Mouse (Mus musculus): ENCODE data around the gene Itga5. TPM values are rescaled to one million over a fixed set of nuclear protein-coding genes. Genes with fewer than 3 reads are reported as not detected.
"Not testable (repeated sequence)": the region's sequence is repeated elsewhere in the genome, so short reads cannot be mapped to it uniquely, and the experiment has no call there.

Gene Itga5
- polyA plus RNA-seq (2015; fragmentation: Nextera tagmentation; extraction: Ambion mirVana): 38.8 and 42.3 TPM in 2 replicates

GRCm38 (mm10) chr15:103366376-103367149, at the start of gene Itga5:
Itga5 (minus strand) TSS chr15:103366763.
- Histone ChIP-seq H3K36me3 (ENCODE audit: control insufficient read depth, insufficient read depth, low read length) (no peaks in the 10 kb centered on the region), H3K27ac (ENCODE audit: low read length) (peak within 1 kb of the TSS; percentile 78), H3K4me2 (ENCODE audit: low read depth, low read length) (peak within 1 kb of the TSS; percentile 86), H3K27me3 (ENCODE audit: control insufficient read depth, insufficient read depth, low read depth, low read length) (no peaks in the 10 kb centered on the region), H3K4me1 (replicated peaks; ENCODE audit: control insufficient read depth, insufficient read depth, low read length) (peaks cover 16% of the 10 kb centered on the region; the same call in 1 of the 2 replicates), H3K9me3 (ENCODE audit: control insufficient read depth, low read length) (no peaks in the 10 kb centered on the region), H3K9ac (ENCODE audit: low read length) (peak within 1 kb of the TSS; percentile 94), H3K4me3 (ENCODE audit: low read length) (peak within 1 kb of the TSS; percentile 85)
- WGBS: under 1% methylated on average over 48 of the region's 51 CpGs
- ATAC-seq (ENCODE audit: low read depth): peak; percentile 86

- not testable (repeated sequence) for H3K27me3 ChIP-seq (ENCODE audit: control insufficient read depth, insufficient read depth, low read depth, low read length); ATAC-seq (ENCODE audit: low read depth); H3K4me1 ChIP-seq (replicated peaks; ENCODE audit: control insufficient read depth, insufficient read depth, low read length); H3K9ac ChIP-seq (ENCODE audit: low read length); H3K36me3 ChIP-seq (ENCODE audit: control insufficient read depth, insufficient read depth, low read length); H3K27ac ChIP-seq (ENCODE audit: low read length); H3K4me2 ChIP-seq (ENCODE audit: low read depth, low read length); H3K4me3 ChIP-seq (ENCODE audit: low read length); H3K9me3 ChIP-seq (ENCODE audit: control insufficient read depth, low read length)
- 82% methylated on average over 2 of the region's 3 CpGs for WGBS
These were observed 39.0 kb upstream of the Itga5 start for GRCm38 (mm10) chr15:103405586-103405985.

DNA sequence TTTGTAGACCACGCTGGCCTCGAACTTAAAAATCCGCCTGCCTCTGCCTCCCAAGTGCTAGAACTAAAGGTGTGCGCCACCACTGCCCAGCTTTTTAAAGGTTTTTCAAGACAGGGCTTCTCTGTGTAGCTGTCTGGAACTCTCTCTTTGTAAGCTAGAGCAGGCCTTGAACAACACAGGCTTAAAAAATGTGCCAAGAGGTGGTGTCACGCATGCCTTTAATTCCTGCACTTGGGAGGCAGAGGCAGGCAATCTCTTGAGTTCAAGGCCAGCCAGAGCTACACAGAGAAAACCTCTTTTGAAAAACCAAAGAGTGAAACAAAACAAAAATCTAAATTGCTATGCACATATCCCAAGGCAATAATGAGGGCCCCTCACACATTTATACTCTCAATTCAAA, 34.8 kb upstream of the Itga5 start:
- H3K27me3 ChIP-seq (ENCODE audit: control insufficient read depth, insufficient read depth, low read depth, low read length): no peaks in the 10 kb centered on the region
- no peak overlapping the region for H3K4me3 ChIP-seq (ENCODE audit: low read length)
- no peak overlapping the region for H3K27ac ChIP-seq (ENCODE audit: low read length)
- ATAC-seq (ENCODE audit: low read depth): no peak
- H3K36me3 ChIP-seq (ENCODE audit: control insufficient read depth, insufficient read depth, low read length): no peaks in the 10 kb centered on the region
- no peaks in the 10 kb centered on the region for H3K9me3 ChIP-seq (ENCODE audit: control insufficient read depth, low read length)
- 92% methylated on average over 5 of the region's 5 CpGs for WGBS
- H3K4me1 ChIP-seq (replicated peaks; ENCODE audit: control insufficient read depth, insufficient read depth, low read length): no peaks in the 10 kb centered on the region
- H3K4me2 ChIP-seq (ENCODE audit: low read depth, low read length): no peak overlapping the region
- no peak overlapping the region for H3K9ac ChIP-seq (ENCODE audit: low read length)

DNA sequence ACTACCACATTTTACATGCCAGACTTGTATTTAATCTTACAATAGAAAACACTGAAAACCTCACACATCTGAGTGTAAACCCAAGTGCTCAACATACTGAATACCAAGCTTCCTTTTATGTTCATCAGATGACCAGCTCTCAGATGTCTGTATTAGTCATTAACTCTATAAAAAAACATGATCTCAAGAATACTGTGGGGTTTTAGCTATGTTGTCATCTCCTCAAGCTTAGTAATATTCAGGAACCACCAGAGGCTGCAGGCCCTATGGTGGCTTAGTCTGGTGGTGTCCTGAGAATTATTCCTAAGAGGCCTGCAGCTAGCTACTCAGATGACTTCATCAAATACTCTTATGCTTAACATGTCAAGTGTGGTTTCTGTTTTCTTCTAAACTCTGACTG, 27.0 kb upstream of the Itga5 start:
- no peaks in the 10 kb centered on the region for H3K36me3 ChIP-seq (ENCODE audit: control insufficient read depth, insufficient read depth, low read length)
- H3K27ac ChIP-seq (ENCODE audit: low read length): no peak overlapping the region
- no peaks in the 10 kb centered on the region for H3K27me3 ChIP-seq (ENCODE audit: control insufficient read depth, insufficient read depth, low read depth, low read length)
- H3K9me3 ChIP-seq (ENCODE audit: control insufficient read depth, low read length): no peaks in the 10 kb centered on the region
- no peak overlapping the region for H3K4me3 ChIP-seq (ENCODE audit: low read length)
- ATAC-seq (ENCODE audit: low read depth): no peak
- H3K4me2 ChIP-seq (ENCODE audit: low read depth, low read length): no peak overlapping the region
- H3K9ac ChIP-seq (ENCODE audit: low read length): no peak overlapping the region
- no peaks in the 10 kb centered on the region for H3K4me1 ChIP-seq (replicated peaks; ENCODE audit: control insufficient read depth, insufficient read depth, low read length)

- Histone ChIP-seq H3K9me3 (ENCODE audit: control insufficient read depth, low read length) (no peaks in the 10 kb centered on the region), H3K27ac (ENCODE audit: low read length) (no peak overlapping the region), H3K36me3 (ENCODE audit: control insufficient read depth, insufficient read depth, low read length) (no peaks in the 10 kb centered on the region)
These were observed 22.1 kb upstream of the Itga5 start for GRCm38 (mm10) chr15:103388556-103389145.

DNA sequence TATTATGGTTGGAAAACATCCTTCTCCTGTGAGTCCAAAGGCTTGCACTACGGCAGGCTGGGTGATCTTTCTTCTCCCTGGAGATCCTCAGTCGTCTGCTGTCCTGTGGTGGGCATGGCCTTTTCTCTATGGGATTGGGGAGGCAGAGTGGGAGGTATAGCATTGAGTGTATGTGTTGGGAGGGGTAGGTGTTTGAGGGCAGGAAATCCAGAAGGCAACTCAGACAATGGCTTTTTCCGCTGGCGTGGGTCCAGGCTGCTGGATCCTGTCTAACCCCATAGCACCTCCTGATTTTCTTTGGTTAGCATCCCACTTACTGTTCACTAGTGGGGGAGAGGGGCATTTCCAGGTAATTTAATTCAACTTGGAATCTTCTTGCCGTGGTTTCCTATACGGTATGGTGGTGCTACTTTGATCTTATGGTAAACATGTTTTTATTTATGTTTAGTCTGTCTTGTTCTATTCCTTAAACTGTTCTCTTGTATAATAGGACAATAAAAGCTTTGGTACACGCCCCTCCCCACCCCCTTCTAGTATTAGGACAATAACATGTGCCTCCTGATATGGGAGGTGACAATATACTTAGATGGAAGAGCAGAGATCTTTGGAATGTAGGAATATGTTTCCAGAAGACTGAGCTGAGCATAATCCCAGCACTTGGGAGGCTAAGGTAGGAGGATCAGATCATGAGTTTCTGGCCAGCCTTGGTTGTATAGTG, 17.4 kb upstream of the Itga5 start:
- 53% methylated on average over 7 of the region's 7 CpGs for WGBS
- H3K4me2 ChIP-seq (ENCODE audit: low read depth, low read length): peak overlapping the region; percentile 23
- H3K9me3 ChIP-seq (ENCODE audit: control insufficient read depth, low read length): no peaks in the 10 kb centered on the region
- H3K4me1 ChIP-seq (replicated peaks; ENCODE audit: control insufficient read depth, insufficient read depth, low read length): peaks cover 12% of the 10 kb centered on the region
- no peaks in the 10 kb centered on the region for H3K36me3 ChIP-seq (ENCODE audit: control insufficient read depth, insufficient read depth, low read length)
- peak; percentile 75 for ATAC-seq (ENCODE audit: low read depth)
- no peaks in the 10 kb centered on the region for H3K27me3 ChIP-seq (ENCODE audit: control insufficient read depth, insufficient read depth, low read depth, low read length)
- H3K4me3 ChIP-seq (ENCODE audit: low read length): peak overlapping the region; percentile 21
- H3K9ac ChIP-seq (ENCODE audit: low read length): no peak overlapping the region
- H3K27ac ChIP-seq (ENCODE audit: low read length): peak overlapping the region; percentile 84

More at GRCm38 (mm10) chr15:103388556-103389145, 22.1 kb upstream of the Itga5 start:
- Histone ChIP-seq H3K4me3 (ENCODE audit: low read length) (no peak overlapping the region), H3K27me3 (ENCODE audit: control insufficient read depth, insufficient read depth, low read depth, low read length) (no peaks in the 10 kb centered on the region), H3K4me1 (replicated peaks; ENCODE audit: control insufficient read depth, insufficient read depth, low read length) (peaks cover 5% of the 10 kb centered on the region; the same call in 1 of the 2 replicates), H3K4me2 (ENCODE audit: low read depth, low read length) (no peak overlapping the region), H3K9ac (ENCODE audit: low read length) (no peak overlapping the region)
- WGBS: 51% methylated on average over 3 of the region's 4 CpGs
- ATAC-seq (ENCODE audit: low read depth): peak; percentile 52; the same call in 1 of the 2 replicates

DNA sequence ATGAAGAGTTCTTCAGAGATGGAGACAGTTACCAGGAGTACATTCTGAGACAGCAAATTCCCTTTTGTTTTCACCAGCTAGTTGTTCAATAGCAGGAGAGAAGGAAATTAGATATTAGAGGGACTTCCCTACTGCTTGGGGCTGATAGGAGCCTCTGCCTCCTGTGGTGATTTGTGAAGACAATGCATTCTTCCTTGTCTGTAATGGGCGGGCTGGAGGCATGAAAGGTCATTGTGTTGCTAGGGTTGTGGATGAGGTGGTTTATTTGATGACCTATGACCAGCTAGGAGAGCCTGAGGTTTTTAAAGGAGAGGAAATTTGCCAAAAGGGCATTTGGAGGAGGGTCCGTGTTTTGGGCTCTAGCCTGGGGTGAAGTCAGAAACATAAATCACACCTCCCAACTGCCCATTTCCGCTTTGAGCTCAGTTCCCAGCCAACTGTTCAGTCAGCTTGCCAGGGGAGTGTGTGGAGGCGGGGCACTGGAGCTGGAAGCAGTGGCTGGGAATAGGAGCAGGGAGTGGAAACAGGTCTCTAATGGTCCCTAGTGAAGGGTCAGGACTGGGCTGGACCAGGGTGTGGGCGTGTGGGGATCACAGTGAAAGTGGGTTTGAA, 16.3 kb upstream of the Itga5 start:
- Histone ChIP-seq H3K4me3 (ENCODE audit: low read length) (no peak overlapping the region), H3K4me2 (ENCODE audit: low read depth, low read length) (peak overlapping the region; percentile 23; the same call in 1 of the 2 replicates), H3K27me3 (ENCODE audit: control insufficient read depth, insufficient read depth, low read depth, low read length) (no peaks in the 10 kb centered on the region), H3K36me3 (ENCODE audit: control insufficient read depth, insufficient read depth, low read length) (no peaks in the 10 kb centered on the region), H3K9ac (ENCODE audit: low read length) (no peak overlapping the region), H3K4me1 (replicated peaks; ENCODE audit: control insufficient read depth, insufficient read depth, low read length) (peaks cover 17% of the 10 kb centered on the region), H3K9me3 (ENCODE audit: control insufficient read depth, low read length) (no peaks in the 10 kb centered on the region), H3K27ac (ENCODE audit: low read length) (peak overlapping the region; percentile 84)
- peak; percentile 87 for ATAC-seq (ENCODE audit: low read depth)
- WGBS: 21% methylated on average over 5 of the region's 5 CpGs

DNA sequence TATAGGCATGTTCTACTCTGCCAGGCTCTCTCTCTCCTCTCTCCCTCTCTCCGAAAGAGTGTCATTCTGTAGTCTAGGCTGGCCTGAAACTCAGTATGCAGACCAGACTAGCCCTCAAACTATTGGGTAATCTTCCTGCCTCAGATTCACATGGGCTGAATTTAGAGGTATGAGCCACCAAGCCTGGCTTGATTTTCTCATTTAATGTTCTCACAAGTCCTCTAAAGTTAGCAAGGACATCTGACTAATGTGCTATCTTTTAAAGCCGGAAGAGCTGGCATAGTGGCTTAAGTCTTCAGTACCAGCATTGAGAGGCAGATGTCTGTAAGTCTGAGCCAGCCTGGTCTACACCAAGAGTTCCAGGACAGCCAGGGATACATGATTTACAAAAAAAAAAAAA, 15.5 kb upstream of the Itga5 start:
- no peaks in the 10 kb centered on the region for H3K36me3 ChIP-seq (ENCODE audit: control insufficient read depth, insufficient read depth, low read length)
- no peak overlapping the region for H3K4me2 ChIP-seq (ENCODE audit: low read depth, low read length)
- H3K9me3 ChIP-seq (ENCODE audit: control insufficient read depth, low read length): no peaks in the 10 kb centered on the region
- ATAC-seq (ENCODE audit: low read depth): no peak
- H3K9ac ChIP-seq (ENCODE audit: low read length): no peak overlapping the region
- no peak overlapping the region for H3K4me3 ChIP-seq (ENCODE audit: low read length)
- H3K4me1 ChIP-seq (replicated peaks; ENCODE audit: control insufficient read depth, insufficient read depth, low read length): peaks cover 22% of the 10 kb centered on the region
- H3K27me3 ChIP-seq (ENCODE audit: control insufficient read depth, insufficient read depth, low read depth, low read length): no peaks in the 10 kb centered on the region
- 77% methylated on average over 2 of the region's 2 CpGs for WGBS
- H3K27ac ChIP-seq (ENCODE audit: low read length): no peak overlapping the region

All from lung, embryonic 16.5 days (tissue).